Mouse (Mus musculus) lung, adult 2 months (tissue): ENCODE results near the gene Bpifb9a.

ENCODE experiments used
- CTCF ChIP-seq: fragments of 200-500 bp; IDR thresholded peaks from 2 replicates; pipeline ENCODE4 v1.5.1; 2011; ENCODE audit warnings: mild to moderate bottlenecking, low read length, control low read depth; ENCODE audit not compliant: insufficient read depth
- POLR2A ChIP-seq: fragments of 200-500 bp; IDR thresholded peaks from 2 replicates; pipeline ENCODE4 v1.6.1; 2011; ENCODE audit warnings: low read depth, mild to moderate bottlenecking, control low read depth, low read length, borderline replicate concordance; ENCODE audit errors: extremely low read depth

DNA sequence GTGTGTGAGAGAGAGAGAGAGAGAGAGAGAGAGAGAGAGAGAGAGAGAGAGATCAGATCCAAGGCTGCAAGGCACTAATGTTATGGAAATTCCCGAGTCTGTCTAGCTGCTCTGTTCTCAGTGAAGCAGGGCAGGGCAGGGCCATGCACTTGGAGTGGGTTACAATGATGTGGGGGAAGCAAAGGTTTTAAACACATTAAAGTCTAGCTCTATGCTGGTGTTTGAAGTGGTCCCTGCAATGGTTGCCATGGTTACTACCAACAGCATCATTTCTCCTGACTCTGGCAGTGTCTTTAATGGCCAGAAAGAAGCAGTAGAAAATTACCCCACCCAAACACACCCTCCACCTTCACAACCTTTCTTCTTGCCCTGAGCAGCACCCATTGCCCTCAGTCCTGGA is 46.5 kb upstream of the Bpifb9a start:
- no peak for TF ChIP-seq CTCF
- no peak for TF ChIP-seq POLR2A
